Mouse (Mus musculus): ENCODE measurements around the gene Armc7. TPM values are rescaled to one million over a fixed set of nuclear protein-coding genes. Genes with fewer than 3 reads are reported as not detected.
"Not testable (repeated sequence)": the region's sequence is repeated elsewhere in the genome, so short reads cannot be mapped to it uniquely, and the experiment has no call there.

Armc7 gene
- total RNA-seq, 2 experiments from 2014 or later = 2.7 TPM; not detected in 1

- no peak for ATAC-seq (replicated peaks; ENCODE audit: low FRiP score, poor library complexity, severe bottlenecking)
Observed at GRCm38 (mm10) chr11:115452281-115452860, 23.1 kb upstream of the Armc7 start.

DNA sequence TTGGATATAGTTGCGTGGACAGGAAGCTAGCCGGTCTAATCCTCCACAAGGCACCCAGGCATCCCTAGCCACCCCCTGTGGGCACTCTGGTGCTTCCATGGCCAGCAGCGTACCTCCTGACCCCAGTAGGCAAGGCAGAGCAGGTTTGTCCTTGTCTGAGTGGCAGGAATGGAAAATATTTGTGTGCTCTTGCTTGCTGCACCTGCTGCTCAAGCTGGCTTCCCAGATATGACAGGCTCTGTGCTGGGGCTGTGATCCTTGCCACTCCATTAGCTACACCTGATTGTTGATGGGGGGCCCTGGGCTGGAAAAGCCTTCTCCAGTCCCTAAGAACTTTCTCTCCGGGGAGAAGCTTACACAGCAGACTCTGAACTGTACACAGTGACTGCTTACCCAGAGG is 22.2 kb upstream of the Armc7 start:
- no peak for ATAC-seq (replicated peaks; ENCODE audit: low FRiP score, poor library complexity, severe bottlenecking)

- not testable (repeated sequence) for ATAC-seq (replicated peaks; ENCODE audit: low FRiP score, poor library complexity, severe bottlenecking)
Observed at GRCm38 (mm10) chr11:115454822-115455221, 20.6 kb upstream of the Armc7 start.

GRCm38 (mm10) chr11:115455619-115456018 is 19.8 kb upstream of the Armc7 start:
- ATAC-seq (replicated peaks; ENCODE audit: low FRiP score, poor library complexity, severe bottlenecking) = no peak

- no peak for ATAC-seq (replicated peaks; ENCODE audit: low FRiP score, poor library complexity, severe bottlenecking)
Observed at GRCm38 (mm10) chr11:115456182-115456581, 19.3 kb upstream of the Armc7 start.

- no peak for ATAC-seq (replicated peaks; ENCODE audit: low FRiP score, poor library complexity, severe bottlenecking)
Observed at GRCm38 (mm10) chr11:115457405-115457804, 18.1 kb upstream of the Armc7 start.

- no peak for ATAC-seq (replicated peaks; ENCODE audit: low FRiP score, poor library complexity, severe bottlenecking)
Observed at GRCm38 (mm10) chr11:115460976-115461375, 14.5 kb upstream of the Armc7 start.

GRCm38 (mm10) chr11:115461846-115462242 is 13.6 kb upstream of the Armc7 start:
- no peak for ATAC-seq (replicated peaks; ENCODE audit: low FRiP score, poor library complexity, severe bottlenecking)

GRCm38 (mm10) chr11:115462243-115462891 is 13.1 kb upstream of the Armc7 start, which contains the start of gene Slc16a5:
TSS of gene Slc16a5 (plus strand) at chr11:115462474.
- ATAC-seq (replicated peaks; ENCODE audit: low FRiP score, poor library complexity, severe bottlenecking) = no peak; the same call in 1 of the 2 replicates

DNA sequence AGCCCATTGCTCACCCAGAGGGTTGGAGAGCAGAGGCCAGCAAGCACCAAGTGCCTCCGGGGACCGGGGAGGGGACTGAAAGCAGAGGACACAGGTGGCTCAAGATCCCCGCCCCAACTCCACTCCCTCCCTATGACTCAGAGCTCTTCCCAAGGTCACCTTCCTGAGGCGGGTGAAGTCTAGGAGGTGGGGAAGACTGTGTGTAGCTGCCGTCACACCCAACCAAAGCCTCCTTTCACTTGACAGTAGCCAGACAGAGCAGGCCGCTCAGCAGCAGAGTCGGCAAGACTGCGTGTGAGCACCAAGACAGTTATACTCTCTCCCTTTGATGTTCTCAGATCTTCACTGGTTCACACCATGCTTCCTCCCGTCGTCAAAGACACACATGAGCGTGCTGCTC is 12.1 kb upstream of the Armc7 start:
- ATAC-seq (replicated peaks; ENCODE audit: low FRiP score, poor library complexity, severe bottlenecking) = no peak

- no peak for ATAC-seq (replicated peaks; ENCODE audit: low FRiP score, poor library complexity, severe bottlenecking)
Observed at GRCm38 (mm10) chr11:115464851-115465250, 10.6 kb upstream of the Armc7 start.

DNA sequence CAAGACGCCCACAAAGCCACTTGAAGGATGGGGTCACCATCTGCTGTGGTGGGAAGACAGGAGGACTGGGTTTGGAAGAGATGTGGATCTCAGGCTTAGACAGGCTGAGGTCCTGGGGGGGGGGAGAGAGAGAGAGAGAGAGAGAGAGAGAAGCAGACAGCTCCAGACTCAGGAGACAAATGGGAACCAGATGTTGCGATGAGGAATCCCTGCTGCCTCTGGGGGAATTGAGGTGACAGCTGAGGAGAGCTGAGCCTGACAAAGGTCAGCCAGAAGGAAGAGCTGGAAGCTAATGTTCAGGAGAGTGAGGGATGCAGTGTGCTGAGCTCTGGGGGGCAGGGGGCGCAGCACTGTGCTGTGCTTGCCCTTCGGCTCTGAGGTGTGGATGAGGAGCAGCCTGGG is 8.2 kb upstream of the Armc7 start:
- ATAC-seq (replicated peaks; ENCODE audit: low FRiP score, poor library complexity, severe bottlenecking) = no peak

- ATAC-seq (replicated peaks; ENCODE audit: low FRiP score, poor library complexity, severe bottlenecking) = no peak
Observed at GRCm38 (mm10) chr11:115472183-115472582, 3.3 kb upstream of the Armc7 start.

DNA sequence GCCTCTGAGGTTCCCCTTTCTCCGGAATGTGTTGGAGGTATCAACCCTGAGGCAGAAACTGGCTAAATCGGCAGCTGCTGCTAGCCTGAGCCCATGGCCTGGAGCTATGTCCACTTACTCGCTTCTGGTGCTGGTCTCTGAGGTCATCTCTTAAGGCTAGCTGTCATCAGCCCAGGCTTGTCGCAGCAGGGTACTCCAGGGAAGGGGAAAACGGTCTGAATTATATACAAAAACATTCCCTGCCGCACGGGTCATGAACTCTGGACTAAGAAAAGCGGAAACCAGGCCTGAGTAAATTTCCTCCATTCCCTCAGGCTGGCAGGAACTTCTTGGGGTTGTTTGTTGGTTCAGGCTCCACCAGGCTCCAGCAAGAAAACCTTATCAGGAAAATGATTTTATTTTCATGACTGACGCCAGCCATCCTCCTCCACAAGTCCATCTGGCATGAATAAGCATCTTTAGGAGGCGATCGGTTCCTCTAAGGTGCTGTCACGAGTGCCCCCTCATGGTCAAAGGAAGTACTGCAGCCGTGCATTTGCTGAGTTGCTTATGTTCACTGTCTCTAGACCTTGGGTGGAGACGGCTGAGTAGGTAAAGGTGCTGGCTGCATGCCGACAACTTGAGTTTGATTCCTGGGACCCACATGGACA is 1.7 kb upstream of the Armc7 start:
- ATAC-seq (replicated peaks; ENCODE audit: low FRiP score, poor library complexity, severe bottlenecking) = peak; percentile 70

DNA sequence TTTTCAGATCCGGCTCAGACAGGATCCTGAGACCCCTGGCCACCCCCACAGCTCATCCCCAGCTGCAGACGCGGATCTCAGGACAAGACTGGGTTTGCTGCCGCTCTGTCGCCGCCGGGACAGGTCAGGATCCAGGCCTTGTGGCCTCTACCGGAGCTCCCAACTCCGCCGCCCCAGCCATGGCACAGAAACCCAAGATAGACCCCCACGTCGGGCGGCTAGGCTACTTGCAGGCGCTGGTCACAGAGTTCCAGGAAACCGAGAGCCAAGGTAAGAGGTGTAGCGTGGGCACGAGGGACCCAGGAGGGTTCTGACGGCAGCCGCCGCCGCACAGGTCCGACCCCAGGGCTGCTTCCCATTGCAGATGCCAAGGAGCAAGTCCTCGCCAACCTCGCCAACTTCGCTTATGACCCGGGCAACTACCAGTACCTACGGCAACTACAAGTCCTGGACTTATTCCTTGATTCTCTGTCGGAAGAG is 331 bp downstream of the Armc7 start:
- peak; percentile 47 for ATAC-seq (replicated peaks; ENCODE audit: low FRiP score, poor library complexity, severe bottlenecking)

- ATAC-seq (replicated peaks; ENCODE audit: low FRiP score, poor library complexity, severe bottlenecking) = not testable (repeated sequence)
Observed at GRCm38 (mm10) chr11:115476630-115477029, 1.2 kb downstream of the Armc7 start.

DNA sequence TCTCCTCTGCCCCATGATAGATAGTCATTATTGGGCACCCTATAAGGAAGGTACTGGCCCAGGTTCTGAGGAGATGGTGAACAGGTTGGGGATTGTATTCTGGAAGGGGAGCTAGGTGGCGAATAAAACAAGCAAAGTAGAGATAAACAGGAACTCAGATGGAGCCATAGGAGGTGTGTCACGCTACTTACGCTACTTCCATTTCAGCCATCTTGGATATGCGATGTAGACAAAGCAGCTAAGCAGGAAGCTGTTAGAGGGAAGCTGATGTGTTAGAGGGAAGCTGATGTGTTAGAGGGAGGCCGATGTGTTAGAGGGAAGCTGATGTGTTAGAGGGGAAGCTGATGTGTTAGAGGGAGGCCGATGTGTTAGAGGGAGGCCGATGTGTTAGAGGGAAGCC is 1.9 kb downstream of the Armc7 start:
- not testable (repeated sequence) for ATAC-seq (replicated peaks; ENCODE audit: low FRiP score, poor library complexity, severe bottlenecking)

- ATAC-seq (replicated peaks; ENCODE audit: low FRiP score, poor library complexity, severe bottlenecking) = no peak
Observed at GRCm38 (mm10) chr11:115478296-115478938, 3.0 kb downstream of the Armc7 start.

- ATAC-seq (replicated peaks; ENCODE audit: low FRiP score, poor library complexity, severe bottlenecking) = no peak
Observed at GRCm38 (mm10) chr11:115481553-115482259, 6.2 kb downstream of the Armc7 start.

GRCm38 (mm10) chr11:115483278-115483677 is 7.8 kb downstream of the Armc7 start:
- ATAC-seq (replicated peaks; ENCODE audit: low FRiP score, poor library complexity, severe bottlenecking) = no peak

Data from erythroid progenitor cell, adult 5-6 weeks (primary cell).